Mouse (Mus musculus) T-cell, adult 66 days (primary cell): ENCODE results near the gene Hoxc9. TPM values are rescaled to one million over a fixed set of nuclear protein-coding genes. Genes with fewer than 3 reads are reported as not detected.

Source experiments
- total RNA-seq, 2 experiments: library from RNA; stranded (reverse); gene quantifications; 3 replicates in 1 of 2; 4 replicates in 1 of 2; pipeline ENCODE4 v1.2.4; 2023

Hoxc9 gene
- not detected for total RNA-seq

GRCm38 (mm10) chr15:102976171-102976570 lies at the start of gene Hoxc9:
Gene Hoxc9, plus strand, starts transcription at chr15:102976439.

GRCm38 (mm10) chr15:102936279-102936972 lies 39.8 kb upstream of the Hoxc9 start, which contains the start of gene Hoxc12:
Gene Hoxc12, plus strand, starts transcription at chr15:102936757.

GRCm38 (mm10) chr15:102954192-102955006 lies 21.8 kb upstream of the Hoxc9 start, which contains the start of gene Hoxc11:
Gene Hoxc11, plus strand, starts transcription at chr15:102954427.

GRCm38 (mm10) chr15:102966776-102967311 lies 9.4 kb upstream of the Hoxc9 start, which contains the start of gene Hoxc10:
Gene Hoxc10, plus strand, starts transcription at chr15:102966796.

GRCm38 (mm10) chr15:102967312-102967510 lies 9.0 kb upstream of the Hoxc9 start, which contains the start of gene Hoxc5:
Gene Hoxc5, plus strand, starts transcription at chr15:102967443.

GRCm38 (mm10) chr15:102990461-102991397 lies 14.5 kb downstream of the Hoxc9 start, which contains the start of gene Hoxc8:
Gene Hoxc8, plus strand, starts transcription at chr15:102990607.

GRCm38 (mm10) chr15:102997939-102998355 lies 21.7 kb downstream of the Hoxc9 start, which contains the start of gene Hoxc6:
Gene Hoxc6, plus strand, starts transcription at chr15:102998257.

GRCm38 (mm10) chr15:103018636-103019035 lies 42.4 kb downstream of the Hoxc9 start, which contains the start of gene Hoxc4:
Gene Hoxc4, plus strand, starts transcription at chr15:103018934.

Other genes with a start within 250 kb of the Hoxc9 start
- not detected for gene Hoxc13, start 55.3 kb upstream of the Hoxc9 start, total RNA-seq
- not detected for gene Hoxc12, start 39.7 kb upstream of the Hoxc9 start, total RNA-seq
- not detected for gene Hoxc11, start 22.0 kb upstream of the Hoxc9 start, total RNA-seq
- not detected for gene Hoxc10, start 9.6 kb upstream of the Hoxc9 start, total RNA-seq
- gene Hoxc5, start 9.0 kb upstream of the Hoxc9 start, total RNA-seq, result not detected
- gene Hoxc8, start 14.2 kb downstream of the Hoxc9 start, total RNA-seq, result not detected
- not detected for gene Hoxc6, start 21.8 kb downstream of the Hoxc9 start, total RNA-seq
- not detected for gene Hoxc4, start 42.5 kb downstream of the Hoxc9 start, total RNA-seq
- 10 to 100 TPM in 1 of 2 experiments, 1 to 10 TPM in 1; 8.2 to 11.7 TPM for gene Smug1, start 190.7 kb downstream of the Hoxc9 start, total RNA-seq